Mouse (Mus musculus): ENCODE data around the gene Mbnl2. TPM values are rescaled to one million over a fixed set of nuclear protein-coding genes. Genes with fewer than 3 reads are reported as not detected.

The Mbnl2 gene
- total RNA-seq, 4 experiments from 2014 or later = 236 to 260 (median 252) TPM

DNA sequence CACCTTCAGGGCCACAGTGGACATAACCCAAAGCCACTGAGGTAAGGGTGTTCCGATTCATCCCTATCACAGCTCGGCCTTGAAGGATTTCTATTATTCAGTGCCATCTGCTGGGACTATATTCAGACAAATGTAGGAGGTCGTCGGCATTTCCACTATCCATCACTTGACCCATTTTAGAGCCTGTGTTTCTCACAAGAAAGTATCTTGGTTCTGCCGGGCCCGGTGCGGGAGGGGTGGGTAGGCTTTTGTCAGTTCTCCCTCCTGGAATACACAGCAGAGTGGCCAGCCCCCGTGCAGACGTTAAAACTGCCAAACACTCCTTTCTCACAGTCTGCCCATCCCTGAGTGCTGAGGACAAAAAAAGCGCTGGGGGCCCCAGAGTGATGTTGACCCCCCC is 134.4 kb downstream of the Mbnl2 start:
- DNase-seq (ENCODE audit: low spot score) = no peak

DNA sequence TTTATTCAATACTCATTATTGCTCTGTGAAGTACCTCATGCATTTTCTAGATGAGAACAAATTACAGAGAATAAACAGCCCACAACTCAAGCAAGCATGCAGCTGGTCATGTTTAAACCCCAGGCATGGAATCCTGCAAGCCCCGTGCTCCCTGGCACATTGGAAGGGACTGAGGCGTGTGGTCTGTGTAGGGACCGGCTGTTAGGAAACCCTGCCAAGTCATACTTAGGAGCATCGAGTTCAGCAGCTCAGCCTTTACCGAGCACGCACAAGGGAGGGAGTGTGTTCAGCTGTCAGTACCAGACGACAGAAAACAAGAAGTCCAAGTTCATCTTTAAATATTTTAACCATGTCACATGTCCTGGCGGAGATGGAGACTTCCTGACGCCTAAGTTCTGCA is 141.4 kb downstream of the Mbnl2 start:
- DNase-seq (ENCODE audit: low spot score) = no peak

DNA sequence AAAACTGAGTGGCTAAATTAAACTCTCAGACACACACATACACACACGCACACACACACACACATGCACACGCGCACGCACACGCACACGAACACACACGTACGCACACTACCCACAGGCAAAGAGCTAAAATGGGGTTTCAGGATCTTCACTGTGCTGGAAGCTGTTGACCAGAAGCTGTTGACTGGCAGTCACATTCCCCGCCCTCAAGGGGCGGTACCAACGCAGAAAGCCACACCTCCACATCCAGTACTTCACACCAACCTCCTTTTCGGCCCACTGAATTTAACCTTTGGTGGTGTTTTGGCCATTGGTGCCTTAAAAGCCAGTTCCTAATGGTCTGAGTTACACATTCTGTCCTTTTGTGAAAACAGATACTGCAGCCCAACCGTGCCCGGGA is 143.5 kb downstream of the Mbnl2 start:
- no peak for DNase-seq (ENCODE audit: low spot score)

DNA sequence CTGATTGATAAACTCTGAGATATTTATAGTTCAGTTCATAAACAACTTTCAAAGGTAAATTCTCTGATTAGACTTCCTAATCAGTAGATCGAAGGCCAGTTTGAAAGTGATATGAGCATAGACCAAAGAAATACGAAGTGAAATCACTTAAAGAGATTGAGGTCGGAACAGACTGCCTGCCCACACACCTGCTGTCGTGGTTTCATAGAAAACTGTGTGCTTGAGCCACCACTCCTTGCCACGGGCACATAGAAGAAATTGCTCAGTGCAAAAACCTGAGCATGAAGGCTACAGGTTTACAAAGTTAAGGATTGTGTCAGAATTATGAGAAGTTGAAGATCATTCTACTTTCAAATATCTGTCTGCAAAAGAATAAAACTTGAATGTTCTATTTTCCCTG is 153.0 kb downstream of the Mbnl2 start:
- no peak for DNase-seq (ENCODE audit: low spot score)

DNA sequence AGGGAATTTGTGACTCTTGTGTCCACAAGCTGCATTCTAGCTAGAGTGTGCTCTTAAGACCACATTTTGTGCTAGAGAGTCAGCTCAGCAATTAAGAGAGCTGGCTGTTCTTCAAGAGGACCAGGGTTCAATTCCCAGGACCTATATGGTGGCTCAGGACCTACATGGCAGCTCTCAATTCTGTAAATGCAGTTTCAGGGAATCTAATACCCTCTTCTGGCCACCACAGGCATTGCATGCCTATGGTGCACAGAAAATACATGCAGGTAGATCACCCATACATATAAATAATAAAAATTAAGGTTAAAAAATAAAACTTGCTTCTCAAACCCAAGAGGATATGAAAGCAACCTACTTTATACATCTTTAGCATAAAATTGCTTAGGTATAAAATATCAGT is 157.3 kb downstream of the Mbnl2 start:
- DNase-seq (ENCODE audit: low spot score) = no peak

DNA sequence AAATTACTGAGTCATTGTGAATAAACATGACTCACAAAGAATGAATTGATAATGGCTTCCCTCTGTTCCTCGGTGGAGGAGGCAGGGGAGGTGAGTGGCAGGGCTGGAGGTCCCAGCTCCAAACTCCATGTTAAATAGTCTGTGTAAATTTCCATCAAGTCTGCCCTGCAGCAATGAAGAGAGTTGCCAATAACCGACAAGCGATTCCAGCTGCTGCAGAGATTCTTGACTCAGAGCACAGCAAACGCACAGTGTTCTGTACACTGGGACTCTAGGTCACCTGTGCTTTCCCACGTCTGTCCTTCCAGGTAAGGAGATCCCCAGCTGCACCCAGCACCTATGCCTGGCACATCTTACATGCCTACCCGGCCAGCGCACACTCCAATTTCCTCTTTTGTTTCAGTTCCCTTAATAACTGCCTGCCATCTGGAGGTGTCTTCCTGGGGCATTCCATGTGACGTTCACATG is 158.5 kb downstream of the Mbnl2 start:
- no peak for DNase-seq (ENCODE audit: low spot score)

DNA sequence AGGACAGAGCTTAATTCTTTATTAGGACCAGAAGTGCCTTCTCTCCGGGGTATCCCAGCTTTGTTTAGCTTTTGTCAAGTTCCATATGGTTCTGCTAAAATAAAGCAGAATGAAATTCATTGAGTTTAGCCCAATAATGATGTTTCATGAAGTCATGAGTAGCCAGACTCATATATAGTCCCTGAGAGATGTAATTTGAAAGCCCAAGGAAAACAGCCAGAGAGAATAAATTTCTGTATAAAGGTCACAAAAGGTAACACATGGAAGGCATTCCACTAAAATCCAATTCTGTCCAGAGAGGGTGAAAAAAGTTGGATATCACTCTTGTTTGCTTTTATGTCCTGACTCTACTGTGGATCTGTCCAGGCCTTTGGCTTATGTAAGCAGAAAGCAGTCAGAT is 159.4 kb downstream of the Mbnl2 start:
- DNase-seq (ENCODE audit: low spot score) = no peak

DNA sequence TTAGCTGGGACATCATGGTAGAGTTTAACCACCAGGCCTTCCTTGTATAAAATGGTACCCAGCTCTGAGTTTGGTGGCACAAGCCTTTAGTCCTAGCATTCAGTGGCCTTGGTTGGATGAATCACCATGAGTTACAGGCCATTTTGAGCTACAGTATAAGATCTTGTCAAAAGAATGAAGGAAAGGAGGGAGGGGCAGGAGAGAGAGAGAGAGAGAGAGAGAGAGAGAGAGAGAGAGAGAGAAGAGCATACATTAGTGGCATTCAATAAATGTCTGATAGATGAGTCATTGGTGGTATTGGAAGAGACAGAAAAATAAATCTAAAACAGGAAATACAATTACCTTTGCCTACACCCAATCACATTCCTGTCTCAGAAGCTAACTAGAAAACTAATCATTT is 165.2 kb downstream of the Mbnl2 start:
- no peak for DNase-seq (ENCODE audit: low spot score)

DNA sequence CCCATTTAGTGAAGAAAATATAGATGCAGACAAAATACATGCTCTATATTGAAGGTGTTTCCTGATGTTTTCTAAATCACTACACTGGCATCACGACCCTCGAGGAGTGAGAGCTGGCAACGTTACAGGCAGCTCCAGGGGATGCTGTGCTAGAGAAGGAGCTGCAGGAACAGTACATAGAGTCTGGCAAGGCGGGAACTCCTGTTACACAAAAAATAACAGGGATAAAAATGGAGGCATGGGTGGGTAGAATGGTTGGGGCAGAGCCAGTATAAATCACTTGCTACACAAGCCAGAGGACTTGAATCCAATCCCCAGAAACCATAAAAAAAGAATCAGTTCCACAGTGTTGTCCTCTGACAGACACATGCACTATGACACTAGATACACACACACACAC is 165.8 kb downstream of the Mbnl2 start:
- DNase-seq (ENCODE audit: low spot score) = no peak

DNA sequence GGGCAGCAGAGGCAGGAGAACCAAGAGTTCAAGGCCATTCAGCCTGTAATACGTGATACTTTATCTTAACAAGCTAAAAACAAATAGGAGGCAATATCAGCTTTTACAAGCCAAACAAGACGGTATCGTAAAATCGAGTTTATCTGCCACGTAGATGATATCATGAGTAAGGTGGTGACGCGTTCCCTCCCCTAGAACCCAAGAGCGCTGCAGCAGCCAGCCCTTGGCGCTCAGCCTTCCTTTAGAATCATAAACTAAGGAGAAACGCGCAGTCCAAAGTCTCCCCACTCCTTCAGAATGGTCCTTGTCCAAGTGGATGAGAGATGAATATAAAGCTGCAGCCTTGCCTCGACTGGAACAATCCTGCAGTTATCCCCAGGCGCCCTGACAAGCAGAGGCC is 166.4 kb downstream of the Mbnl2 start:
- no peak for DNase-seq (ENCODE audit: low spot score)

DNA sequence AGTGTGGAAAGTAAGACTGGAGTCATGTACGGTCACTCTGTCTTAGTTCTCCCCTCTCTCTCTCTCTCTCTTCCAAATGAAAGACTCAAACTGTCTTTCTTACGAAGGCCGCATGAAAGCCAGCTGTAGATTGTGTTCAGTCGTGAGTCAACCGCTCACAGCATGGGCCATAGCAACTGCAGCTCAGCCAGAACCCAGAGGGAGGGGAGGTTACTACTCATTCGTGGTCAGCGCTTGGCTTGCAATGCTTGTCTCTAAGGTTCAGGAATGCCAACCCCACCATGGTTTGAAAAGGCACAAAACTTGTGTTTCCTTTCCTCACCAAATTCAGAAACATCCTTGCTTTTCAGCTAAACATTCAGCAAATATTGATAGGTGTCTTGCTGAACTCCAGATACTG is 178.8 kb downstream of the Mbnl2 start:
- DNase-seq (ENCODE audit: low spot score) = no peak

DNA sequence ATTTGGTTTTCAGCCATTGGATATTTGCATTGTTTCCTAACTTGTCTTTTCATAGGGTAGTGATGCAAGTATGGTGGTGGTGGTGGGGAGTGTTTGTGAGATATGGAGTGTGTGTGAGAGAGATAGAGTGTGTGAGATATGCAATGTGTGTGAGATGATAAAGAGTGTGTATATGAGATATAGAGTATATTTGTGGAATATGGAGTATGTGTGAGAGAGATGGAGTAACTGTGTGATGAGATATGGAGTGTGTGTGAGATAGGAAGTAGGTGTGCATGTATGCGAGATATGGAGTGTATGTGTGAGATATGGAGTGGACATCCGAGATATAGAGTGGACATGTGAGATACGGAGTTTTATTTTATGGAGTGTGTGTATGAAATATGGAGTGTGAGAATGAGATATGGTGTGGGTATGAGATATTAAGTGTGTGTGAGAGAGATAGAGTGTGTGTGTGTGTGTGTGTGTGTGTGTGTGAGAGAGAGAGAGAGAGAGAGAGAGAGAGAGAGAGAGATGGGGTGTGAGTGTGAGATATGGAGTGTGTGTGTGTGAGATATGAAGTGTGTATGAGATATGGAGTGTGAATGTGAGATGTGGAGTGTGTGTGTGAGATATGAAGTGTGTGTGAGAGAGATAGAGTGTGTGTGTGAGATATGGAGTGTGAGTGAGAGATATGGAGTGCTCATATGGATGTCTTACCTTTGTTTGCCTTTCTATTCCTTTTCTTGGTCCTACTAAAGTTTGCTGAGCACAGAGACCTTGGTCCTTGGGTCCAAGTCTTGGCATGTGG is 188.7 kb downstream of the Mbnl2 start:
- no peak for DNase-seq (ENCODE audit: low spot score)

DNA sequence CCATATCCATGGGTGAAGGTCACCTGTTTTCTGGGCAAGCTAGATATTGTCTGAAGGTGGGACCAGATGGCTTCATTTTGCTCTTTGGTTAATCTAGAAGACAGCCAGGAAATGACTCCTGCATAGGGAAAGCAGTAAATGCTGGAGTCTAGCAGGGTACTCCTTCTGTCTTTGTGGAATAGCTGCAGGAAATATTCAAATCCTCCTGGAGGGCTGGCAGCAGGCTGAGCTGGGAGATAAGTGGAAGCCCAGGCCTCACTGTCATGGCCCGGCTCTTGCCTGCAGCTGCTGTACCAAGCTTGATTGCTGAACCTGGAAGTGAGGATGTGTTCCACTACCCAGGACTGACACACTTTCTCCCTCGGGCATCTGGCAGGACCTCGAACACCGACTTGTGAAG is 191.3 kb downstream of the Mbnl2 start:
- no peak for DNase-seq (ENCODE audit: low spot score)

DNA sequence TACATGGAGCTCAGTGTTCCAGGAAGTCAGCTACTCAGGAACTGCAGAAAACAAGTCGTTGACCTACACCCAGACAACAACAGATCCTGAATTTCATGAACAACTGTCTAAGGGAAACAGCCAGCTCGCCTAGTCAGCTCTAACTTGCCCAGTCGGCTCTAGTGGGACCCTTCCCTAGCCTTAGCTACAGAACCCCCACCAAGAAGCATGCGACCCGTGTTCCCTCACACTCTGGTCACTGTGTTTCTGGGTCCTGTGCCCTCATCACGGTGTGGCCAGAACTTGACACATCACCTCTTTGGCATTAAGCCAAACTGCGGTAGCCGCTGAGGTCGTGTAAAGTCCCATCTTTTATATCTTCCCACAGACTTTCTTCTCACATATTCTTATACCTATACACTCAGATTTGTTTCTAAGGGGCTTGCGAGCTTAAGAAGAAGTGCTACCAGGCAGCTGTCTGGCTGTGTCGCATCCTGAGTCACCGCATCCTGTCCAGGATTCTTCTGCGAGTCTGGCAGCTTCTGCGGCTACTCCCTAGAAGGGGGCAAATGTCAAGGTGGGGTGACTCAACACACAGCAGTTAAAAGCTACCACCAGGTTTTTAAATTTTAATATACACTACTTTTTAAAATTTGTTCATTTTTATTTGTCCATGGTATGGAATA is 193.8 kb downstream of the Mbnl2 start:
- DNase-seq (ENCODE audit: low spot score) = no peak

DNA sequence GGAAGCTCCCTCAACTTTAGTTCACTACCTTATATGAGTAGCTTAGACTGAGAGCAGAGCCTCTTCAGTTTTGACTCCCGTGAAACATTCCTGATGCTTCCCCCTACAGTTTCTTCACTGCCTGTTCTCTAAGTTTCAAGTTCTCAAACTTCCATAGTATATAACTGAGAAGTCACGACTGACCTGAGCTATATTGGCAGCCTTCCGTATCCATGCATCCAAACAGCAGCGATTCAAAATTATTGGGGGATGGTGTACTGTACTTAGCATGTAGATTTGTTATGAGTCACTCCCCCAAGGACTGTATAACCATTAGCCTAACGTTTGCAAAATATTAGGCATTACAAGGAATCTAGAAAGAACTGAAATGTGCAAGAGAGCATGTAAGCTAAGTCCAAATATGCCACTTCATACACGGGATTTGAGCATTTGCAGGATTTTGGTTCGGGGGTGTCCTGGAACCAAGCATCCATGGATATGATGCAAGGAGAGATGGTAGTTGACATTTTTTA is 200.8 kb downstream of the Mbnl2 start:
- DNase-seq (ENCODE audit: low spot score) = no peak

DNA sequence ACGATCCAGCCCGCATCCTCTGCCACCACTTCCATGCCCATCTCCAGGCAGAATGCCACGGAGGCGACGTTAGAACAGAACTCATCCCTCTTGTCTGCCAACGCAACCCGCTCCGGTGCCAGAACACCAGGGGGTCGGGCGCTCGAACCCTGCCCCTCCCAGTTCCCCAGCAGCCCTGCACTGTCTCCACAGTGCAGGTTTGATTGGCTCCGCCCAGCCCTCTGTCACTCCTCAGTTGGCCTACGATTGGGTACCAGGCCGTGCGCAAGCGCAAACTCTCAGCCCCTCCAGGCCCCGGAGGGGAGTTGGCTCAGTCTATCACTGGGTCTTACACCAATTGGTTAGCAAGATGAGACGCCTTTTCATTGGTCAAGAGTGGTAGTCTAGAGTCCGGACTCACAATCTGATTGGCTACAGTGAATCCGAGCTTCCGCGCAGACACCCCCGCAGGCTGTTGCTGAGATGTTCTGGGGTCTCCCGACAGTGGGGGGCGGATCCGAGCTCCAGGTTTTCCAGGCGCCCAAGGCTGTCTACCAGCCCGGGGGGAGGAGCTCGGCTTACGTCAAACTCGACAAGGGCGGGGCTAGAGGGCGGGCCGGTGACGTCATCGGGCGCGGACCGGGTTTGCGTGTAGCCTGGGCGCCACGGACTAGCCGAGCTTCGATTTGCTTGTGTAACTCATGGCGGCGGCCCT is 202.0 kb downstream of the Mbnl2 start:
- peak; percentile 98 for DNase-seq (ENCODE audit: low spot score)

DNA sequence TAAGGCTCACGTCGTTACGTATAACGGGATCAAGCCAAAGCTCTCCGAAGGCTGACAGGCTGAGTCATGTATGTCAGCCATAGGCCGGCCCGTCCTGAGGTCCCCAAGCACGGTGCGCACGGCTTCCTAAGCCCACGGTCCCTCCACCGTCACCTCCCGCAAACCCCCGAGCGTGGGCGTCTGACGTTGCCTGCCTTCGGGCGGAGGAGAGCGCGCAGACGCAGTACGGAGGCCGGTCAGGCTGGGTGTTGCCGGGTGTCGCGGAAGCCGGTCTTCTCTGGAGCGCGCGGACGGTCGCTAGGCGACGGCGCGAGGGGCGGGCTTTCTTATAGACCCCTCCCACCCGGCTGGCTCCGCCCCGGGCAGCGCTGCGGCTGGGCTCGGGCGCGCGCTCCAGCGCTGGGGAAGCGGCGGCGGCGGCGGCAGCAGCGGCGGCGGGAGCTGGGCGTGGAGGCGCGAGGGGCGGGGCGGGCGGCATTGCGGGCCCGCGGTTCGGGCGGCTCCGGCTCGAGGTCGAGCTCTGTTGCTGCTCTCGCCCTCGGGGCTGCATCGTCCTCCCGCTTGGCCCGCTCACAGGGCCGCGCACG is 202.6 kb downstream of the Mbnl2 start, which contains the start of gene Rap2a:
Gene Rap2a, plus strand, starts transcription at position 463 of the 587 bp plus-strand sequence.
- DNase-seq (ENCODE audit: low spot score) = peak; percentile 94

DNA sequence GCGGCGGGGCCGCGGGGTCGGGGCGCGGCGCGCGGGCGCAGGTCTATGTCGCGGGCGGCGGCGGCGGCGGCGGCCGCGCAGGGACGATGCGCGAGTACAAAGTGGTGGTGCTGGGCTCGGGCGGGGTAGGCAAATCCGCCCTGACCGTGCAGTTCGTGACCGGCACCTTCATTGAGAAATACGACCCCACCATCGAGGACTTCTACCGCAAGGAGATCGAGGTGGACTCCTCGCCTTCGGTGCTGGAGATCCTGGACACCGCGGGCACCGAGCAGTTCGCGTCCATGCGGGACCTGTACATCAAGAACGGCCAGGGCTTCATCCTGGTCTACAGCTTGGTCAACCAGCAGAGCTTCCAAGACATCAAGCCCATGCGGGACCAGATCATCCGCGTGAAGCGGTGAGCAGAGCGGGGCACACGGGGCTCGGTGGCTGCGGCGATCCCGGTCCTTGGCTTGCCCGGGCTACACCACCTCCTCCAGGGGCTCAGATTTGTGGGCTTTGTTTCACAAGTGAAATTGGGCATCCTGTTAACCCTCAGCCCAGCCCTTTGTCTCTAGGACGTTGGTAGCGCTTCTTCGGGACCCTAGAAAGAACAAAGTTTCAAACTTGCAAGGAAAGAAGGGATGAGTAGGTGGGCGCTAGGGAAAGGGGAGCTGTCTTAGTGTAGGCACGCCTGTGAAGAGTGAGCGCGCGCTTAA is 203.3 kb downstream of the Mbnl2 start:
- peak; percentile 41 for DNase-seq (ENCODE audit: low spot score)

DNA sequence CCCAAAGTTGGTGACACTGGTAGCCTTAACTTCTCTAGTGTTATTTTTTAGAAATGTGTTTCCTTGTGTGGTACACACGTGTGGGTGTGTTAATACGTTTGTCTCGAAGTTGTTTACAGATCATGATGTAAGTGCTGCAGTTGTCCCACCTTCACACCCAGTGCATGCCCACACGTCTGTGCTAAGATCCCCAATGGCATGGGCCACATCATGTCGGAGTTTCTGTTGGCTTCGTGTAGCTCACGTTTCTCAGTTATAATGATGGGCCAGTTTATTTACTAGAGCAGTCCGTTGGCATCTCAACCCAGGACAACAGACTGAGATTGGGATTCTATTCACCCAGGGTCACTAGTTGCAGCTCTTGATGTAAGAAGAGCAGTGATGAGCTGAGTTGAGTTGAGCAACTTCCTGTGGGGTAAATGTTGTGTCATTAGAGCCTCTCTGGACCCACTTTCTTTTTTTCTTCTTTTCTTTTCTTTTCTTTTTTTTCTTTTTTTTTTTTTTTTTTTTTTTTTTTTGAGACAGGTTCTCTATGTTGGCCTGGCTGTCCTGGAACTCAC is 205.0 kb downstream of the Mbnl2 start:
- no peak for DNase-seq (ENCODE audit: low spot score)

DNA sequence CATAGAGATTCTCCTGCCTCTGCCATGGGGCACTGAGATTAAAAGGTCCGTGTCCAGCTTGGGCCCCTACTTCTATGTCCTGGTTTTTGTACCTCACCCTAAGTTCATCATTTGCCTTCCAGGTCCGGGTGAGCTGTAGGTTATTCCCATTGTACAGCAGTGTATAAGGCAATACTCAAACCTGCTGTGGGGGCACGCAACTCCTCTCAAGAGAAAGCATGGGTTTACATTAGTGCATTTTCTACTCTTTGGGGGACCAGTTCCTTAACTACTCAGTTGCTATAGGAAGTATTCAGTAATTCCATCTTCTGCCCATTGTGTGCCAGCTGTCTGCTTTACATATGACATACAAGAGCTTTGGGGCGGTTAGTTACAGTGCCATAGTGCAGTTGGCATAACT is 205.5 kb downstream of the Mbnl2 start:
- no peak for DNase-seq (ENCODE audit: low spot score)
